23 mouse cellular contexts compared by ENCODE assay signal in genomic region chr2:6448880-6449279, GRCm38 (mm10).
DNase-seq lines count a peak whose midpoint lies in the region; ATAC-seq lines count a peak whose summit lies in the region.
"Had no signal": no experiment of that assay in that cellular context is flagged by ENCODE, and none has a peak within 500 bp of the region (broad histone marks: within the 10 kb centered on the region; RNA-seq: fewer than 3 reads in every experiment).

No protein-coding gene starts in this region.

- no peaks in the 10 kb centered on the region for H3K27me3 ChIP-seq in forebrain, embryonic 10.5 days (ENCODE audit: poor library complexity, severe bottlenecking)
- H3K27me3 ChIP-seq: embryonic facial prominence, embryonic 13.5 days; embryonic facial prominence, embryonic 15.5 days; forebrain, embryonic 13.5 days; forebrain, embryonic 15.5 days had no signal

- no peak overlapping the region for H3K4me3 ChIP-seq in forebrain, embryonic 10.5 days
- H3K4me3 ChIP-seq: embryonic facial prominence, embryonic 13.5 days; embryonic facial prominence, embryonic 15.5 days; erythroblast, embryonic 14.5 days; forebrain, embryonic 13.5 days; forebrain, embryonic 15.5 days had no signal

- H3K4me1 ChIP-seq in forebrain, embryonic 10.5 days: no peaks in the 10 kb centered on the region
- H3K4me1 ChIP-seq: embryonic facial prominence, embryonic 13.5 days; embryonic facial prominence, embryonic 15.5 days had no signal

- peak; percentile 41; the same call in 1 of the 2 replicates for ATAC-seq in granulocyte monocyte progenitor cell, adult 5-6 weeks (replicated peaks; ENCODE audit: poor library complexity, severe bottlenecking)
- peak; percentile 43; the same call in 1 of the 2 replicates for ATAC-seq in megakaryocyte, adult 5-6 weeks (ENCODE audit: poor library complexity, severe bottlenecking)
- ATAC-seq: forebrain, embryonic 13.5 days; forebrain, embryonic 15.5 days; forebrain, postnatal 0 days had no signal

- no peaks in the 10 kb centered on the region for H3K9me3 ChIP-seq in forebrain, embryonic 10.5 days
- H3K9me3 ChIP-seq: embryonic facial prominence, embryonic 13.5 days; embryonic facial prominence, embryonic 15.5 days; forebrain, embryonic 13.5 days; forebrain, embryonic 15.5 days had no signal

- no peak overlapping the region for H3K27ac ChIP-seq in forebrain, embryonic 10.5 days
- H3K27ac ChIP-seq: embryonic facial prominence, embryonic 13.5 days; embryonic facial prominence, embryonic 15.5 days; forebrain, embryonic 13.5 days; forebrain, embryonic 15.5 days had no signal

- peak; percentile 13 for DNase-seq in thymus, postnatal 0 days (ENCODE audit: low spot score)
- DNase-seq in thymus, postnatal 10 days (ENCODE audit: low spot score in 2 of 2): no peak
- peak; percentile 25 for DNase-seq in MEL-GATA-1-ER (ENCODE audit: extremely low read depth, low read depth)
- DNase-seq in testis, postnatal 10 days (ENCODE audit: low spot score): no peak
- DNase-seq in layer of hippocampus, adult 11-12 months (ENCODE audit: low spot score): no peak
- DNase-seq in forebrain, embryonic 10.5 days (ENCODE audit: extremely low spot score, low spot score): no peak
- DNase-seq: adrenal gland, adult 2 months; adrenal gland, postnatal 10 days; adrenal gland, postnatal 25 days; cerebellum, adult 11-12 months; cerebellum, adult 2 months; cerebellum, adult 9-10 months; cerebellum, postnatal 10 days; cerebellum, postnatal 25 days; embryo, embryonic 11 days; forebrain, postnatal 0 days had no signal

- peaks cover 10% of the 10 kb centered on the region for H3K36me3 ChIP-seq in forebrain, embryonic 10.5 days (replicated peaks)
- H3K36me3 ChIP-seq: embryonic facial prominence, embryonic 15.5 days; forebrain, embryonic 15.5 days had no signal

- WGBS in forebrain, embryonic 10.5 days: 95% methylated on average over 2 of the region's 2 CpGs

Comparison
In these comparisons a context has a peak if more than half of its experiments do, and no peak if none do; other contexts are left out.
1. DNase-seq: peak in thymus, postnatal 0 days (single experiment) and MEL-GATA-1-ER (single experiment); none in thymus, postnatal 10 days (0 of 2), testis, postnatal 10 days (single experiment), layer of hippocampus, adult 11-12 months (single experiment) and forebrain, embryonic 10.5 days (single experiment).